Mouse (Mus musculus) heart, postnatal 10 days (tissue): Measurements from ENCODE around the gene Klk1b4. TPM values are rescaled to one million over a fixed set of nuclear protein-coding genes. Genes with fewer than 3 reads are reported as not detected.
"Not testable (repeated sequence)": the region's sequence is repeated elsewhere in the genome, so short reads cannot be mapped to it uniquely, and the experiment has no call there.

ENCODE experiments used
- DNase-seq, 2 experiments: peaks; one replicate each; pipeline ENCODE4 v3.0.0; 2021
- intact Hi-C: fragments of 180-260 bp; cut with DNase I; formaldehyde crosslinking; loops from one replicate; pipeline ENCODE4 v1.15.1; 2025
- total RNA-seq, 2 experiments: library from RNA; stranded (reverse); gene quantifications; 2 replicates each; pipeline ENCODE4 v1.2.3; 2021

The Klk1b4 gene
- total RNA-seq, 2 experiments from 2014 or later, result not detected

- intact Hi-C loops, result loop anchor here (2.0 to 10.0 kb wide), 4 partner anchors 58 to 804 kb away; partner anchors contain the start of genes Cldnd2, Clec11a, Ctu1 and Etfb
Observed at GRCm38 (mm10) chr7:44249248-44249647, 42.0 kb downstream of the Klk1b4 start.

GRCm38 (mm10) chr7:44250732-44251275 is 43.6 kb downstream of the Klk1b4 start:
- DNase-seq, intact Hi-C loops: not testable (repeated sequence)

More at GRCm38 (mm10) chr7:44249248-44249647, 42.0 kb downstream of the Klk1b4 start:
- DNase-seq, result no peak

GRCm38 (mm10) chr7:44253023-44253616 is 45.9 kb downstream of the Klk1b4 start:
- no peak for DNase-seq
- intact Hi-C loops, result no loop called here

GRCm38 (mm10) chr7:44254930-44255329 is 47.7 kb downstream of the Klk1b4 start:
- intact Hi-C loops, result no loop called here
- DNase-seq, result no peak

- intact Hi-C loops, result no loop called here
- DNase-seq, result no peak
Observed at GRCm38 (mm10) chr7:44257278-44257677, 50.0 kb downstream of the Klk1b4 start, which contains the start of gene Acp4. Gene Acp4 (minus strand): TSS chr7:44257378.

GRCm38 (mm10) chr7:44260410-44260809 is 53.2 kb downstream of the Klk1b4 start:
- no peak for DNase-seq
- intact Hi-C loops, result loop anchor here (5.0 kb wide), 1 partner anchor 302 kb away; no protein-coding TSS in a partner anchor

- intact Hi-C loops, result loop anchor here (5.0 kb wide), 1 partner anchor 301 kb away; no protein-coding TSS in a partner anchor
- DNase-seq, result no peak
Observed at GRCm38 (mm10) chr7:44261147-44261546, 53.9 kb downstream of the Klk1b4 start, which contains the start of gene Gm15517. Gene Gm15517 (plus strand): TSS chr7:44261447.

Other genes starting within 250 kb of the Klk1b4 start
- not detected for gene Klk1b1, start 240.7 kb upstream of the Klk1b4 start, total RNA-seq
- not detected for gene Klk1b9, start 231.4 kb upstream of the Klk1b4 start, total RNA-seq
- not detected for gene Klk1b11, start 211.6 kb upstream of the Klk1b4 start, total RNA-seq
- not detected for gene Klk1b26, start 195.3 kb upstream of the Klk1b4 start, total RNA-seq
- gene Klk1b27, start 155.1 kb upstream of the Klk1b4 start, total RNA-seq, result not detected
- not detected for gene Klk1b21, start 105.1 kb upstream of the Klk1b4 start, total RNA-seq
- not detected for gene Klk1b22, start 94.8 kb upstream of the Klk1b4 start, total RNA-seq
- gene Klk1b16, start 70.7 kb upstream of the Klk1b4 start, total RNA-seq, result not detected
- gene Klk1b24, start 19.2 kb upstream of the Klk1b4 start, total RNA-seq, result not detected
- not detected for gene Klk1b3, start 9.2 kb upstream of the Klk1b4 start, total RNA-seq
- gene Klk1b5, start 8.5 kb downstream of the Klk1b4 start, total RNA-seq, result not detected
- not detected for gene Klk1, start 17.9 kb downstream of the Klk1b4 start, total RNA-seq
- not detected for gene Gm36864, start 28.7 kb downstream of the Klk1b4 start, total RNA-seq
- under 1 TPM; 0.47 to 0.53 TPM for gene 1700028J19Rik, start 39.3 kb downstream of the Klk1b4 start, total RNA-seq
- gene 2410002F23Rik, start 39.3 kb downstream of the Klk1b4 start, total RNA-seq, result 10 to 100 TPM; 34.9 to 42.1 TPM
- gene Acp4, start 49.9 kb downstream of the Klk1b4 start, total RNA-seq, result not detected
- gene Gm15517, start 54.0 kb downstream of the Klk1b4 start, total RNA-seq, result not detected
- 1 to 10 TPM; 1.1 TPM for gene Clec11a, start 99.5 kb downstream of the Klk1b4 start, total RNA-seq
- 1 to 10 TPM; 1.4 TPM for gene Shank1, start 102.8 kb downstream of the Klk1b4 start, total RNA-seq
- gene Syt3, start 176.7 kb downstream of the Klk1b4 start, total RNA-seq, result 1 to 10 TPM in 1 of 2 experiments, under 1 TPM in 1; 0.74 to 1.3 TPM
- under 1 TPM in 1 of 2 experiments, not detected in 1; 0.40 TPM for gene 1700008O03Rik, start 178.4 kb downstream of the Klk1b4 start, total RNA-seq
- 10 to 100 TPM; 28.3 to 39.0 TPM for gene Lrrc4b, start 221.6 kb downstream of the Klk1b4 start, total RNA-seq